Mouse (Mus musculus) kidney, postnatal 0 days (tissue): ENCODE measurements around the gene Sept9. TPM values are rescaled to one million over a fixed set of nuclear protein-coding genes. Genes with fewer than 3 reads are reported as not detected.

ENCODE experiments used
- ATAC-seq: fragments of 200-750 bp; cut with Nextera tagmentation; replicated peaks from 2 replicates; pipeline ENCODE4 v1.8.0; 2017; ENCODE audit warnings: low read depth, moderate number of reproducible peaks, moderate TSS enrichment, moderate library complexity; ENCODE audit not compliant: low FRiP score
- DNase-seq: peaks from one replicate; pipeline ENCODE4 v3.0.0-alpha.2; 2016; ENCODE audit warnings: low spot score
- H3K27ac ChIP-seq: fragments of 300-500 bp; sonication (generic); 2 replicates; pipeline ENCODE4 v1.5.1; 2014; ENCODE audit warnings: mild to moderate bottlenecking
- H3K27me3 ChIP-seq: fragments of 300-500 bp; sonication (generic); 2 replicates; pipeline ENCODE4 v1.6.1; 2014; ENCODE audit warnings: low read length, mixed read lengths; ENCODE audit not compliant: insufficient read depth
- H3K36me3 ChIP-seq: fragments of 300-500 bp; sonication (generic); 2 replicates; pipeline ENCODE4 v1.6.1; 2014; ENCODE audit warnings: low read length, mixed read lengths; ENCODE audit not compliant: insufficient read depth
- H3K4me1 ChIP-seq: fragments of 300-500 bp; sonication (generic); replicated peaks from 2 replicates; pipeline ENCODE4 v1.6.1; 2014; ENCODE audit warnings: antibody characterized with exemption, low read length, mixed read lengths; ENCODE audit not compliant: insufficient read depth
- H3K4me2 ChIP-seq: fragments of 300-500 bp; sonication (generic); 2 replicates; pipeline ENCODE4 v1.6.1; 2014; ENCODE audit warnings: mild to moderate bottlenecking, low read length, moderate library complexity, mixed read lengths
- H3K4me3 ChIP-seq: fragments of 300-500 bp; sonication (generic); replicated peaks from 2 replicates; pipeline ENCODE4 v1.5.1; 2014; ENCODE audit warnings: low read depth, low read length
- H3K9ac ChIP-seq: fragments of 300-500 bp; sonication (generic); 2 replicates; pipeline ENCODE4 v1.6.1; 2014; ENCODE audit warnings: low read depth, low read length
- H3K9me3 ChIP-seq: fragments of 300-500 bp; sonication (generic); replicated peaks from 2 replicates; pipeline ENCODE4 v1.6.1; 2016; ENCODE audit warnings: low read length, inconsistent platforms, mixed read lengths
- CTCF ChIP-seq: IDR thresholded peaks from 2 replicates; pipeline ENCODE4 v1.5.1; 2016; ENCODE audit warnings: antibody characterized with exemption, low read depth, mild to moderate bottlenecking, moderate library complexity
- WGBS: fragments of 180-500 bp; shearing (Covaris S2); extraction: QIAGEN DNeasy Blood & Tissue Kit; methylation state at CpG from one replicate; pipeline ENCODE4 v1.1.7; 2014; 5-methylcytosine and 5-hydroxymethylcytosine counted together
- polyA plus RNA-seq: library from polyadenylated mRNA; unstranded; fragments of >200 nt; fragmentation: Nextera tagmentation; extraction: Ambion mirVana; gene quantifications from 2 replicates; pipeline ENCODE4 v1.2.1, GENCODE M21; 2015

Sept9 gene
- polyA plus RNA-seq, 1 experiment from 2014 or later: 71.2 TPM

DNA sequence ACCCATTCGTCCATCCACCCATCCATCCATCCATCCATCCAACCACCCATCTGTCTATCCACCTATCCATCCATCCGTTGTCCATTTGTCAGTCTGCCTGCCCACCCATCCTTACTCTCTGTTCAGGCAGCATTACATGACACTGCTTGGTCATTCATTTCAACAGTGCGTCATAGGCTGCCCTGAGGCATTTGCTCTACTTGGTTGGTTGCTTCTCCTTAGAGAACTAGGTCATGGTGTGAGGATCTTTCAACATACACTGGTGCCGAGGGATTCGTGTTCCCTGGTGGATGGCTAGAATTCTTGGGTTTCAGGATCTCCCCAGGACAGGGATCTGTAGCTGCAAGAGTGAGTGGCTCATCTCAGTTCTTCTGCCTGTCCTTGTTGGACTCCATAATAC lies 144.3 kb downstream of the Sept9 start:
- no peak overlapping the region for H3K4me3 ChIP-seq
- DNase-seq (no peak), ATAC-seq (no peak)
- H3K36me3 ChIP-seq: no peaks in the 10 kb centered on the region
- H3K4me2 ChIP-seq: no peak overlapping the region
- H3K27ac ChIP-seq: no peak overlapping the region
- TF ChIP-seq CTCF: no peak
- no peaks in the 10 kb centered on the region for H3K27me3 ChIP-seq
- 71% methylated on average over 5 of the region's 5 CpGs for WGBS
- H3K4me1 ChIP-seq: peaks cover 46% of the 10 kb centered on the region
- no peak overlapping the region for H3K9ac ChIP-seq
- no peaks in the 10 kb centered on the region for H3K9me3 ChIP-seq

DNA sequence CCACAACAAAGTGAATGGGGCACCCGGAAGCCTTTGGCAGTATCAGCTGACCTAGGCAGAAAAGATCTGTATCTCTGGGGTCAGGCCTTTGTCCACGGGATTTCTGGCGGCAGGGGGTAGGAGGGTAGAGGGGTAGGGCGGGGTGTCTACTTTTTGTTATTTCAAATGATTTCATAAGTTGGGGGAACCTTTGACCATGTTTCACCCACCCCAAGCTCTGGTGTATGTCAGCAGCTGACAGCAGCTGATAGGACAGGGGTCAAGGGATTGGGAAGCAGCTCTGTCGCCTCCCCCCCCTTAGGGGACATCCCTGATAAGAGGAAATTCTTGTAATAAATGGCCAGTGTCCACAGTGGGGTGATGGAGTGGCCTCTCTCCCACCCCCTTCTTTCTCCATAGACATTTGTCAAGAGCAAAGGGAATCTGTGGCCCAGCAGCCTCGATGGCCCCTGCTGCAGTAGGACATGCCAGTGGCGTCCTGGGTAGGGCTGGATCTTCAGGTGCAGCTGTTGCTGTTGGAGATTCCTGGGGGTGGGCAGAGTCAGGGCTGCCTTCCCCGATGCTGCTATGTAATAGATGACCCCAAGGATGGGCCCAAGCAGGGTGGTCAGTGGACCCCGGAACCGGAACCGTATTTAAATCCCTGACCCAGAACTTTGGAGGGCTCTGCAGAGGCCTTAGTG lies 145.0 kb downstream of the Sept9 start:
- no peak overlapping the region for H3K9ac ChIP-seq
- TF ChIP-seq CTCF: no peak

DNA sequence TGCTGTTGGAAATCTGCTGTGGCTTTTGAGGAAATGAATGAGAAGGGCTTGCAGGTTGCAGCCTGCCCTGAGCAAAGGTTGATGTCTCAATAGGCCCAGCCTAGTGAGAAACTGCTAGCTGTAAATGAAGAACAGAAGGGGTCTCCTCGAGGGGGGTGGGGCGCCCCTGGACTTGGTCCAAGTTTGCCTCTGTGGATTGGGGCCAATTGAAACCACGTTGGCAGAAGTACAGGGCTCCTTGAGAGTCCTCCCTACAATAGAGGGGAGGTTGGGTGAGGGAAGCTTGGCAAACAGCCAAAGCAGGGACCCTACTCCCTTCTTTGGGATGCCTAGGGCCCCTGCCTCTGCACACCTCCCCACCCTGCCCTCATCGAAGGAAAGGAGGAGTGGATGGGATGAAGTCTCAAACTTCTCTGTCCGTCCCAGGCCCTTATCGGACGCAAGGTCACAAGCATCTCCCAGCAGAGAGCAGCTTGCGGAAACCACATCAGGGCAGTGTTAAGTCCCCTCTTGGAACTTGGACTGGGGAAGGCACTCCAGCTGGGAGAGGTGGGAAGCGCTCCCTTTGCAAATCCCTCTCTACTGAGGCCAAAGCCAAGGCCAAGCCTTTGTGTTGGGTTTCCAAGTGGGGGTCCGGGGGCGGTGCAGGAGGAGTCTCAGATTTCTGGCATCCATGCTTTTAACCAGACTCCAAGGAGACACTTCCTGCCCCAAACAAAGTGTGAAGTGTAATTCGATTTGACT lies 145.7 kb downstream of the Sept9 start:
- ATAC-seq (0 out of 2 replicates have a peak, but pooled peaks have one; percentile 22), DNase-seq (peak; percentile 84)
- no peaks in the 10 kb centered on the region for H3K27me3 ChIP-seq
- no peak overlapping the region for H3K4me3 ChIP-seq
- H3K9me3 ChIP-seq: no peaks in the 10 kb centered on the region
- 10% methylated on average over 12 of the region's 12 CpGs for WGBS
- TF ChIP-seq CTCF: no peak
- H3K4me1 ChIP-seq: peaks cover 60% of the 10 kb centered on the region
- H3K36me3 ChIP-seq: no peaks in the 10 kb centered on the region
- H3K9ac ChIP-seq: 0 out of 2 replicates have a peak overlapping the region, but pooled peaks have one; percentile 8
- H3K27ac ChIP-seq: peak overlapping the region; percentile 31
- 0 out of 2 replicates have a peak overlapping the region, but pooled peaks have one; percentile 1 for H3K4me2 ChIP-seq

More for the DNA sequence above, 145.0 kb downstream of the Sept9 start:
- H3K4me2 ChIP-seq: 0 out of 2 replicates have a peak overlapping the region, but pooled peaks have one; percentile 1
- peaks cover 53% of the 10 kb centered on the region for H3K4me1 ChIP-seq
- H3K9me3 ChIP-seq: no peaks in the 10 kb centered on the region
- no peak for ATAC-seq
- no peaks in the 10 kb centered on the region for H3K36me3 ChIP-seq
- H3K27ac ChIP-seq: peak overlapping the region; percentile 31; the same call in 1 of the 2 replicates
- H3K27me3 ChIP-seq: no peaks in the 10 kb centered on the region
- no peak overlapping the region for H3K4me3 ChIP-seq
- no peak for DNase-seq
- 38% methylated on average over 11 of the region's 11 CpGs for WGBS

DNA sequence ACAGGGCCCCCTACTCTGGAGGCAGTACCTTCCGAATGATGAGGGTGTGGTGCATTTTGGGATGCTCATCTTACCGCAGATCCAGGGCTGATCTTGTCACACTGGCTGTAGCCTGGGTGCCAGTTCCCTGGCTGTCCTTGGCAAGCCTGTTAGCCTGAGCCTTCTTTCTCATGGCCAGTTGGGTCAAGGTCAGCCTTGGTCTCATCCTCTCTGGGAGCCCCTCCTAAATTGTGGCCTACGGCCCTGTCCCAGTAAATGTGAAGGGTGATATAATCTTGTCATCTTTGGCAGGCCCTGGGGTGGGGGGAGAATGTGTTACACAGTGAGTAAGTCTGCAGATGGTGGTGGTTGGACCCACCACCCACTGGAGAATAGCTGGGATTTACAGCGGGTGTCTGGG lies 147.8 kb downstream of the Sept9 start:
- no peak overlapping the region for H3K4me3 ChIP-seq
- DNase-seq: no peak
- H3K9me3 ChIP-seq: no peaks in the 10 kb centered on the region
- TF ChIP-seq CTCF: no peak
- no peak overlapping the region for H3K4me2 ChIP-seq
- WGBS: 78% methylated on average over 4 of the region's 4 CpGs
- no peak for ATAC-seq
- H3K27ac ChIP-seq: no peak overlapping the region
- peaks cover 10% of the 10 kb centered on the region; the same call in 1 of the 2 replicates for H3K36me3 ChIP-seq
- no peaks in the 10 kb centered on the region for H3K27me3 ChIP-seq
- peaks cover 67% of the 10 kb centered on the region for H3K4me1 ChIP-seq
- H3K9ac ChIP-seq: no peak overlapping the region

DNA sequence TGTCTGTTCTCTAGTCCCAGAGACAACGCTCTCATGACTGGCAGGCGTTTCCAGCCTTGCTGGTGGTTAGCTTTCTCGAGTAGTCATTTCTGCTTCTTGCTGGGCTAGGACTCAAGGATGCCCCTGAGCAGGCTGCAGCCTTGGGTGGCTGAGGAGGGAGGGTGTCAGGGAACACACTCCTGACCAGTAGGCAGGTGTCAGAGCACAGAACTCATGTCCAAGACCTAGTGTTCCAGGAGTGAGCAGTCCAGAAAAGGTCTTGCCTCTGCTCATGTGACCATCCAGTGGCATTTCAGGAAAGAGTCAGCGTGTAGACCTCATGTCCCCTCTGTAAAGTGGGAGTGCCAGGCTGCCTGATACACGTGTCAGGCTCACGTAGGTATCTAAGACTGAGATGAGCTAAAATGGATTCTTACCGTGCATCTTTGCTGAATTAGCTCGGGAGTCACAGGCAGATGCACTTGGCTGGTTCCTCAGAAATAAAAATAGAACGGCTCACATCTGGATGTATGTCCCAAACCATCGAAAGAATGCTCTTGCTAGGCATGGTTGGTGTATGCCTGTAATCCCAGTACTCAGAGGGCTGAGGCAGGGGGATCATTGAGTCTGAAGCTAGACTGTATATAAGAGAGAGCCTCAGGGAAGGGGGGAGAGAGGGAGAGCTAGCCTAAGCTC lies 149.1 kb downstream of the Sept9 start:
- TF ChIP-seq CTCF: no peak
- DNase-seq (no peak), ATAC-seq (no peak)
- WGBS: 27% methylated on average over 10 of the region's 10 CpGs
- no peaks in the 10 kb centered on the region for H3K9me3 ChIP-seq
- H3K36me3 ChIP-seq: peaks cover 23% of the 10 kb centered on the region
- H3K9ac ChIP-seq: no peak overlapping the region
- no peak overlapping the region for H3K4me3 ChIP-seq
- H3K4me2 ChIP-seq: no peak overlapping the region
- H3K27me3 ChIP-seq: no peaks in the 10 kb centered on the region
- H3K27ac ChIP-seq: 0 out of 2 replicates have a peak overlapping the region, but pooled peaks have one; percentile 19
- H3K4me1 ChIP-seq: peaks cover 62% of the 10 kb centered on the region
